Mouse (Mus musculus) neural tube, embryonic 15.5 days (tissue): Measurements from ENCODE around the gene Mrps23. TPM values are rescaled to one million over a fixed set of nuclear protein-coding genes. Genes with fewer than 3 reads are reported as not detected.
"Not testable (repeated sequence)": the region's sequence is repeated elsewhere in the genome, so short reads cannot be mapped to it uniquely, and the experiment has no call there.

Source experiments
- ATAC-seq: fragments of 200-750 bp; cut with Nextera tagmentation; 2 replicates; pipeline ENCODE4 v1.8.0; 2017; ENCODE audit warnings: mild to moderate bottlenecking, moderate TSS enrichment, moderate library complexity; ENCODE audit not compliant: low FRiP score
- H3K27ac ChIP-seq: fragments of 300-500 bp; sonication (generic); replicated peaks from 2 replicates; pipeline ENCODE4 v1.5.1; 2015; ENCODE audit warnings: mild to moderate bottlenecking, inconsistent platforms
- H3K27me3 ChIP-seq: fragments of 300-500 bp; sonication (generic); replicated peaks from 2 replicates; pipeline ENCODE4 v1.6.1; 2015; ENCODE audit warnings: inconsistent platforms
- H3K36me3 ChIP-seq: fragments of 300-500 bp; sonication (generic); 2 replicates; pipeline ENCODE4 v1.6.1; 2015; ENCODE audit warnings: inconsistent platforms
- H3K4me1 ChIP-seq: fragments of 300-500 bp; sonication (generic); 2 replicates; pipeline ENCODE4 v1.6.1; 2015; ENCODE audit warnings: inconsistent platforms
- H3K4me2 ChIP-seq: fragments of 300-500 bp; sonication (generic); 2 replicates; pipeline ENCODE4 v1.6.1; 2015; ENCODE audit warnings: inconsistent platforms, mild to moderate bottlenecking, moderate library complexity
- H3K4me3 ChIP-seq: fragments of 300-500 bp; sonication (generic); replicated peaks from 2 replicates; pipeline ENCODE4 v1.5.1; 2015; ENCODE audit warnings: mild to moderate bottlenecking, inconsistent platforms
- H3K9ac ChIP-seq: fragments of 300-500 bp; sonication (generic); replicated peaks from 2 replicates; pipeline ENCODE4 v1.6.1; 2015; ENCODE audit warnings: mild to moderate bottlenecking, inconsistent platforms
- H3K9me3 ChIP-seq: fragments of 300-500 bp; sonication (generic); replicated peaks from 2 replicates; pipeline ENCODE4 v1.6.1; 2016; ENCODE audit warnings: inconsistent platforms
- WGBS: fragments of 180-500 bp; shearing (Covaris S2); methylation state at CpG from one replicate; pipeline ENCODE4 v1.1.7; 2015; ENCODE audit warnings: mixed read lengths; 5-methylcytosine and 5-hydroxymethylcytosine counted together
- polyA plus RNA-seq: library from polyadenylated mRNA; unstranded; fragments of >200 nt; fragmentation: Nextera tagmentation; extraction: Ambion mirVana; gene quantifications from 2 replicates; pipeline ENCODE4 v1.2.1, GENCODE M21; 2015

Gene Mrps23
- polyA plus RNA-seq, 1 experiment from 2014 or later = 64.9 TPM

- Histone ChIP-seq H3K4me3 (no peak overlapping the region), H3K27me3 (peaks cover 31% of the 10 kb centered on the region)
Observed at GRCm38 (mm10) chr11:88193824-88194696, 10.1 kb upstream of the Mrps23 start.

GRCm38 (mm10) chr11:88195699-88196098 lies 8.5 kb upstream of the Mrps23 start:
- not testable (repeated sequence) for ATAC-seq, H3K27ac ChIP-seq, H3K36me3 ChIP-seq, H3K9ac ChIP-seq, H3K9me3 ChIP-seq, H3K4me3 ChIP-seq, H3K4me2 ChIP-seq
- WGBS = 92% methylated on average over 3 of the region's 3 CpGs
- peaks cover 22% of the 10 kb centered on the region for H3K4me1 ChIP-seq
- H3K27me3 ChIP-seq = peaks cover 31% of the 10 kb centered on the region

More at GRCm38 (mm10) chr11:88193824-88194696, 10.1 kb upstream of the Mrps23 start:
- 22% methylated on average over 29 of the region's 29 CpGs for WGBS
- peaks cover 7% of the 10 kb centered on the region; the same call in 1 of the 2 replicates for H3K36me3 ChIP-seq
- H3K4me2 ChIP-seq = no peak overlapping the region
- H3K27ac ChIP-seq = no peak overlapping the region
- peaks cover 22% of the 10 kb centered on the region for H3K4me1 ChIP-seq
- no peak overlapping the region for H3K9ac ChIP-seq
- no peak for ATAC-seq
- no peaks in the 10 kb centered on the region for H3K9me3 ChIP-seq

- 13% methylated on average over 2 of the region's 2 CpGs for WGBS
Observed at GRCm38 (mm10) chr11:88197153-88197576, 7.0 kb upstream of the Mrps23 start.

GRCm38 (mm10) chr11:88198223-88198622 lies 6.0 kb upstream of the Mrps23 start:
- ATAC-seq = no peak
- Histone ChIP-seq H3K9ac (no peak overlapping the region), H3K27me3 (peaks cover 9% of the 10 kb centered on the region), H3K27ac (no peak overlapping the region), H3K4me1 (peaks cover 22% of the 10 kb centered on the region), H3K4me2 (no peak overlapping the region), H3K4me3 (no peak overlapping the region), H3K9me3 (no peaks in the 10 kb centered on the region), H3K36me3 (no peaks in the 10 kb centered on the region)
- 28% methylated on average over 4 of the region's 4 CpGs for WGBS

More at GRCm38 (mm10) chr11:88197153-88197576, 7.0 kb upstream of the Mrps23 start:
- Histone ChIP-seq H3K36me3 (no peaks in the 10 kb centered on the region), H3K4me2 (no peak overlapping the region), H3K27me3 (peaks cover 20% of the 10 kb centered on the region), H3K9me3 (no peaks in the 10 kb centered on the region), H3K4me1 (peaks cover 22% of the 10 kb centered on the region), H3K4me3 (no peak overlapping the region), H3K27ac (no peak overlapping the region), H3K9ac (no peak overlapping the region)
- ATAC-seq = no peak

- no peaks in the 10 kb centered on the region for H3K9me3 ChIP-seq
- WGBS = 84% methylated on average over 2 of the region's 2 CpGs
- no peak overlapping the region for H3K4me3 ChIP-seq
- H3K4me2 ChIP-seq = no peak overlapping the region
- H3K4me1 ChIP-seq = peaks cover 33% of the 10 kb centered on the region
- no peaks in the 10 kb centered on the region for H3K27me3 ChIP-seq
- no peak overlapping the region for H3K9ac ChIP-seq
- ATAC-seq = no peak
- H3K36me3 ChIP-seq = no peaks in the 10 kb centered on the region
- H3K27ac ChIP-seq = no peak overlapping the region
Observed at GRCm38 (mm10) chr11:88201172-88201571, 3.0 kb upstream of the Mrps23 start.

- H3K4me1 ChIP-seq = peaks cover 35% of the 10 kb centered on the region
- H3K36me3 ChIP-seq = 0 out of 2 replicates have a peak, but pooled peaks cover 1% of the 10 kb centered on the region
- ATAC-seq = no peak
- H3K4me3 ChIP-seq = no peak overlapping the region
- H3K27me3 ChIP-seq = no peaks in the 10 kb centered on the region
- no peaks in the 10 kb centered on the region for H3K9me3 ChIP-seq
- H3K27ac ChIP-seq = no peak overlapping the region
- 11% methylated on average over 2 of the region's 2 CpGs for WGBS
- no peak overlapping the region for H3K9ac ChIP-seq
- no peak overlapping the region for H3K4me2 ChIP-seq
Observed at GRCm38 (mm10) chr11:88202077-88202476, 2.1 kb upstream of the Mrps23 start.

GRCm38 (mm10) chr11:88204593-88205368 lies 593 bp downstream of the Mrps23 start:
- peak; percentile 32; the same call in 1 of the 2 replicates for ATAC-seq
- peak overlapping the region; percentile 72 for H3K9ac ChIP-seq

GRCm38 (mm10) chr11:88206576-88206975 lies 2.4 kb downstream of the Mrps23 start:
- WGBS = 87% methylated on average over 8 of the region's 8 CpGs
- H3K4me2 ChIP-seq, ATAC-seq, H3K27me3 ChIP-seq, H3K4me3 ChIP-seq, H3K27ac ChIP-seq, H3K9ac ChIP-seq, H3K9me3 ChIP-seq: not testable (repeated sequence)
- peaks cover 31% of the 10 kb centered on the region for H3K4me1 ChIP-seq
- H3K36me3 ChIP-seq = peaks cover 39% of the 10 kb centered on the region

More at GRCm38 (mm10) chr11:88204593-88205368, 593 bp downstream of the Mrps23 start:
- WGBS = 32% methylated on average over 30 of the region's 30 CpGs
- peak overlapping the region; percentile 79 for H3K4me3 ChIP-seq
- peaks cover 21% of the 10 kb centered on the region for H3K36me3 ChIP-seq
- no peaks in the 10 kb centered on the region for H3K9me3 ChIP-seq
- peak overlapping the region; percentile 85 for H3K27ac ChIP-seq
- peaks cover 31% of the 10 kb centered on the region for H3K4me1 ChIP-seq
- no peaks in the 10 kb centered on the region for H3K27me3 ChIP-seq
- H3K4me2 ChIP-seq = peak overlapping the region; percentile 93

GRCm38 (mm10) chr11:88207697-88208096 lies 3.5 kb downstream of the Mrps23 start:
- Histone ChIP-seq H3K4me1 (peaks cover 31% of the 10 kb centered on the region), H3K27ac (no peak overlapping the region), H3K9ac (no peak overlapping the region), H3K36me3 (peaks cover 43% of the 10 kb centered on the region), H3K4me3 (no peak overlapping the region), H3K27me3 (no peaks in the 10 kb centered on the region), H3K9me3 (no peaks in the 10 kb centered on the region), H3K4me2 (no peak overlapping the region)
- ATAC-seq = no peak
- WGBS = 96% methylated on average over 2 of the region's 2 CpGs

- Histone ChIP-seq H3K4me2 (no peak overlapping the region), H3K27ac (no peak overlapping the region), H3K36me3 (peaks cover 42% of the 10 kb centered on the region), H3K27me3 (no peaks in the 10 kb centered on the region), H3K9ac (no peak overlapping the region), H3K4me1 (peaks cover 22% of the 10 kb centered on the region), H3K9me3 (no peaks in the 10 kb centered on the region), H3K4me3 (no peak overlapping the region)
- 91% methylated on average over 5 of the region's 5 CpGs for WGBS
- ATAC-seq = no peak
Observed at GRCm38 (mm10) chr11:88211824-88212582, 7.8 kb downstream of the Mrps23 start.

GRCm38 (mm10) chr11:88213757-88214156 lies 9.6 kb downstream of the Mrps23 start:
- Histone ChIP-seq H3K27ac (no peak overlapping the region), H3K9ac (no peak overlapping the region), H3K4me1 (peaks cover 20% of the 10 kb centered on the region), H3K4me2 (no peak overlapping the region), H3K36me3 (peaks cover 29% of the 10 kb centered on the region), H3K27me3 (no peaks in the 10 kb centered on the region), H3K9me3 (no peaks in the 10 kb centered on the region), H3K4me3 (no peak overlapping the region)
- ATAC-seq = no peak
- WGBS = 58% methylated on average over 6 of the region's 6 CpGs
